7 mouse cellular contexts compared by ENCODE assay signal in the genomic region with DNA sequence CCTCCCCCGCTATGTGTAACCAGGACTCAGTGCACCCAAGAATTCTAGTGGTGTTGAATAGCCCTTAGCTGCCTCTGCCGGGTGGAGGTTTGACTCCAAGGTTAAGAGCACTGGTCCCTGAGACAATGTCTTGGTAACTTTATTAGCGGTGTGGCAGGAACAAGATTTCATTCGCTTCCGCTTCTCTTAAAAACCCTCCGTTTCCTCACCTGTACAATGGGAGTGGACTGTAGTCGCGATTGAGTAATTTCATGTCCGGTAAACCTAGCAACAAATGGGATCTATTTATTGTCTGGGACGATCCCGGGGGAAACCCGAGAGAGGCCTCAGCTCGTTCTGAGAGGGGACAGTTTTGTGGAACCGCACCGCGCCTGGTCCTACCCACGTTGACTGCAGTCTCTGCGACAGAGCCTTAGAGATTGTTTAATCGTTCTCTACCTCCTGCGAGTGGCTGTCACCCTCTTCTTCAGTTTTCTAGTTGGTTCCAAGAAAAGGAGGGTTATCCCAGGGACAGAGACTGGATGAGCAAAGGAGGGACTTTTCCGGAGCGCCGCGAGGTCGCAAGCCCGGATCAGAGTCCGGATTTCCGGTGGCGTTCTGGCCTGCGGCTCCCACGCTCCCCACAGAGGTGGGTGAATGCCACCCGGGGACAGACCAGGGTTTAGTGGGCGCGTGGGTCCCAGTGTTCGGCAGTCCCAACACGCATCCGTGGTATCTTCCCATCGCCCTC. TPM values are rescaled to one million over a fixed set of nuclear protein-coding genes. Genes with fewer than 3 reads are reported as not detected.
DNase-seq lines count a peak whose midpoint lies in the region; ATAC-seq and TF ChIP-seq lines count a peak whose summit lies in the region.

No protein-coding gene starts in this region.

- DNase-seq in ES-E14 (ENCODE audit: low read depth, low spot score) = no peak
- peak; percentile 66 for DNase-seq in kidney, postnatal 10 days
- no peak for DNase-seq in urinary bladder, postnatal 14 days (ENCODE audit: low spot score)
- DNase-seq in left cerebral cortex, postnatal 25 days (ENCODE audit: low spot score in 2 of 2) = no peak

- no peak overlapping the region for H3K27ac ChIP-seq in ES-E14 (ENCODE audit: insufficient read depth, low read depth, low read length, poor library complexity, severe bottlenecking)
- peak overlapping the region; percentile 52 for H3K27ac ChIP-seq in bone marrow, adult 2 months (ENCODE audit: control insufficient read depth, insufficient read depth, low read depth, low read length, poor library complexity)
- no peak overlapping the region for H3K27ac ChIP-seq in heart, embryonic 12.5 days (ENCODE audit: poor library complexity, severe bottlenecking)
- no peak overlapping the region for H3K27ac ChIP-seq in midbrain, embryonic 13.5 days

- no peaks in the 10 kb centered on the region for H3K36me3 ChIP-seq in ES-E14 (ENCODE audit: control insufficient read depth, insufficient read depth, low read length, poor library complexity, severe bottlenecking)
- H3K36me3 ChIP-seq in heart, embryonic 12.5 days = no peaks in the 10 kb centered on the region
- H3K36me3 ChIP-seq in midbrain, embryonic 13.5 days = no peaks in the 10 kb centered on the region

- 0 out of 2 replicates have a peak overlapping the region, but pooled peaks have one; percentile 22 for H3K9ac ChIP-seq in ES-E14 (ENCODE audit: insufficient read depth, low read depth, low read length, poor library complexity, severe bottlenecking)
- H3K9ac ChIP-seq in heart, embryonic 12.5 days = peak overlapping the region; percentile 69
- peak overlapping the region; percentile 67 for H3K9ac ChIP-seq in midbrain, embryonic 13.5 days (replicated peaks)

- no peak; the same call in 1 of the 2 replicates for TF ChIP-seq POLR2A in bone marrow, adult 2 months (IDR thresholded peaks at IDR 0.05; ENCODE audit: borderline replicate concordance, control insufficient read depth, low read depth, low read length)

- peaks cover 0 to 7% of the 10 kb centered on the region in 2 experiments; a peak in 2 of 4 replicates for H3K4me1 ChIP-seq in ES-E14 (ENCODE audit: control insufficient read depth in 2 of 2, insufficient read depth in 2 of 2, low read length in 2 of 2, poor library complexity in 1 of 2)
- H3K4me1 ChIP-seq in bone marrow, adult 2 months (ENCODE audit: control insufficient read depth, insufficient read depth, low read length) = peaks cover 1% of the 10 kb centered on the region
- H3K4me1 ChIP-seq in heart, embryonic 12.5 days (replicated peaks) = peaks cover 27% of the 10 kb centered on the region
- H3K4me1 ChIP-seq in midbrain, embryonic 13.5 days (replicated peaks) = peaks cover 37% of the 10 kb centered on the region

- intact Hi-C loops in left cerebral cortex, postnatal 25 days (cut with DNase I) = loop anchor here (2.0 to 10.0 kb wide), 3 partner anchors 926 to 1269 kb away; no protein-coding TSS in a partner anchor

- peak overlapping the region; percentile 45 to 56; a peak in 3 of 4 replicates for H3K4me3 ChIP-seq in ES-E14 (ENCODE audit: insufficient read depth in 1 of 2, low read depth in 1 of 2, low read length in 2 of 2, poor library complexity in 1 of 2, severe bottlenecking in 1 of 2)
- peak overlapping the region; percentile 54 for H3K4me3 ChIP-seq in bone marrow, adult 2 months (replicated peaks; ENCODE audit: control insufficient read depth, low read depth, low read length)
- H3K4me3 ChIP-seq in heart, embryonic 12.5 days = peak overlapping the region; percentile 48
- H3K4me3 ChIP-seq in midbrain, embryonic 13.5 days (replicated peaks) = peak overlapping the region; percentile 38

- in situ Hi-C loops in ES-E14 (cut with MboI; ENCODE audit: low sequenced_read_pairs in 2 of 2, unreplicated experiment in 2 of 2) = loop anchor here (5.0 kb wide), 2 partner anchors 394 to 399 kb away; no protein-coding TSS in a partner anchor

- ATAC-seq in heart, embryonic 12.5 days (ENCODE audit: insufficient number of reproducible peaks, low FRiP score) = no peak
- ATAC-seq in midbrain, embryonic 13.5 days = no peak

- peaks cover 26% of the 10 kb centered on the region for H3K27me3 ChIP-seq in heart, embryonic 12.5 days (replicated peaks)
- H3K27me3 ChIP-seq in midbrain, embryonic 13.5 days = peaks cover 56% of the 10 kb centered on the region

- WGBS in bone marrow, adult 2 months = 3% methylated on average over 38 of the region's 38 CpGs
- 2% methylated on average over 38 of the region's 38 CpGs for WGBS in heart, embryonic 12.5 days
- WGBS in midbrain, embryonic 13.5 days = 2% methylated on average over 38 of the region's 38 CpGs

- no peak for TF ChIP-seq CTCF in bone marrow, adult 2 months (IDR thresholded peaks at IDR 0.05; ENCODE audit: control insufficient read depth, insufficient read depth, low read length)

- H3K9me3 ChIP-seq in ES-E14 (ENCODE audit: control insufficient read depth, insufficient read depth, low read depth, low read length) = no peaks in the 10 kb centered on the region
- H3K9me3 ChIP-seq in heart, embryonic 12.5 days (replicated peaks) = no peaks in the 10 kb centered on the region
- no peaks in the 10 kb centered on the region for H3K9me3 ChIP-seq in midbrain, embryonic 13.5 days

- peak overlapping the region; percentile 84 for H3K4me2 ChIP-seq in heart, embryonic 12.5 days
- H3K4me2 ChIP-seq in midbrain, embryonic 13.5 days (replicated peaks) = peak overlapping the region; percentile 67

TF ChIP-seq in ES-E14, 5 proteins besides CTCF, POLR2A, EP300 and RAD21:
- TF ChIP-seq MAFK (IDR thresholded peaks at IDR 0.05; ENCODE audit: insufficient read depth, low read depth, low read length) = no peak
- TF ChIP-seq ZC3H11A (IDR thresholded peaks at IDR 0.05; ENCODE audit: borderline replicate concordance, low read depth, low read length) = no peak
- no peak for TF ChIP-seq ZNF384 (IDR thresholded peaks at IDR 0.05; ENCODE audit: low read depth, low read length)
- no peak for TF ChIP-seq HCFC1 (IDR thresholded peaks at IDR 0.05; ENCODE audit: borderline replicate concordance, insufficient read depth, low read length)
- no peak for TF ChIP-seq CHD2 (IDR thresholded peaks at IDR 0.05; ENCODE audit: low read depth, low read length)
TF ChIP-seq in ES-E14: peak in this region for 0.

RNA-seq across cellular contexts. Expression of a gene that starts 4.3 kb away (rescaled TPM):
- 1.6 and 3.2 TPM in 2 replicates for total RNA-seq in ES-E14 (2012; rRNA removed)
- polyA plus RNA-seq in bone marrow, adult 2 months (2011; ENCODE audit: insufficient read depth, insufficient read length, low replicate concordance, missing spikeins) = 70.8 and 188 TPM in 2 replicates
- 13.9 and 15.6 TPM in 2 replicates for polyA plus RNA-seq in heart, embryonic 12.5 days (2016; fragmentation: Nextera tagmentation; extraction: Ambion mirVana)
- polyA plus RNA-seq in midbrain, embryonic 13.5 days (2015; fragmentation: Nextera tagmentation; extraction: Ambion mirVana) = 93.8 and 94.0 TPM in 2 replicates
- total RNA-seq in left cerebral cortex, postnatal 25 days (2021) = 1 to 10 TPM; 2.4 to 5.1 TPM
